Mouse (Mus musculus) thymus, postnatal 0 days (tissue): Measurements from ENCODE around the gene Bcat2. TPM values are rescaled to one million over a fixed set of nuclear protein-coding genes. Genes with fewer than 3 reads are reported as not detected.

Source experiments
- DNase-seq: peaks from one replicate; pipeline ENCODE4 v3.0.0-alpha.2; 2015; ENCODE audit warnings: low spot score
- polyA plus RNA-seq: library from polyadenylated mRNA; unstranded; fragments of >200 nt; fragmentation: Nextera tagmentation; extraction: Ambion mirVana; gene quantifications from 2 replicates; pipeline ENCODE4 v1.2.1, GENCODE M21; 2015

The Bcat2 gene
- polyA plus RNA-seq, 1 experiment from 2014 or later, result 86.5 TPM

GRCm38 (mm10) chr7:45626571-45627076 is 56.7 kb downstream of the Bcat2 start:
- no peak for DNase-seq

DNA sequence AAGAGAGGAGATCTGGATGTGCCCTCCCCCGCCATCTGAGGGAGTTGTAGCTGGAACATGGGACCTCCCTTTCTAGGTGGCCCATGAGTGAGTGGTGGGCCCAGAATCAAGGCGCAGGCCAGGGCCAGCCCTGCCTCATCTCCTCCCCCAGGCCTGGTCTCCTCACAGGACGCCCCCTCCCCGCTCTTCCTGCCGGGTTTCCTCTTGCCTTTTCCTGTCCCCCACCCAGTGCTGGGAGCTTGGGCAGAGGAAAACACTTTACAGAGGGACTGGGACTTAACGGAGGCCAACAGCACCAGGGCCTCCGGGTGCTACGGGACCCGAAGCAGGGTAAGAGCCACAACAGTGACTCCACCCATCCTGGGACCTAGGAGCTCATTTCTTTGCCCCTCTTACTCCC is 57.3 kb downstream of the Bcat2 start, which contains the start of gene Rasip1:
TSS of gene Rasip1 (plus strand) at position 228 of the 400 bp plus-strand sequence.
- DNase-seq, result no peak

DNA sequence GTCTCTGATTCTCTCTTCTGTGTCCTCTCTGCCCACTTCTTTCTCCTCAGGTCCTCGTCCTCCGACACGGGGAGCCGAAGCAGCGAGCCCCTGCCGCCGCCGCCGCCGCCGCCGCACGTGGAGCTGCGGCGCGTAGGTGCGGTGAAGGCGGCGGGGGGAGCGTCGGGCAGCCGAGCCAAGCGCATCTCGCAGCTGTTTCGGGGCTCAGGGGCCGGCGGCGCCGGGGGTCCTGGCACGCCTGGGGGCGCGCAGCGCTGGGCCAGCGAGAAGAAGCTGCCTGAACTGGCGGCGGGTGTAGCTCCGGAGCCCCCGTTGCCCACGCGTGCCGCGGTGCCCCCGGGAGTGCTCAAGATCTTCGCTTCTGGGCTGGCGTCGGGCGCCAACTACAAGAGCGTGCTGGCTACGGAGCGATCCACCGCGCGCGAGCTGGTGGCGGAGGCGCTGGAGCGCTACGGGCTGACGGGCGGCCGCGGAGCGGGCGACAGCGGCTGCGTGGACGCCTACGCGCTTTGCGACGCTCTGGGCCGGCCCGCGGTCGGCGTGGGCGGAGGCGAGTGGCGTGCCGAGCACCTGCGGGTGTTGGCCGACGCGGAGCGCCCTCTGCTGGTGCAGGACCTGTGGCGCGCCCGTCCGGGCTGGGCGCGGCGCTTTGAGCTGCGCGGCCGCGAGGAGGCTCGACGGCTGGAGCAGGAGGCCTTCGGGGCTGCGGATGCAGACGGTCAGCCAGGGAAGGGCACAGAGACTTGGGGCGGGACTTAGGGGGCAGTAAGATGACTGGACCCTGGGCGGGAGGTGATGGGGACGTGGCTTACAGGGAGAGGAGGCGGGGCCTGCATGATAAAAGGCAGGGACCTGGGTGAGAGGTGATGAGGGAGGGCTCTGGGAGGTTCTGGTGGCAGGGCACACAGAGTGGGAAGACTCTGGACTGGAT is 58.7 kb downstream of the Bcat2 start:
- peak; percentile 83 for DNase-seq

DNA sequence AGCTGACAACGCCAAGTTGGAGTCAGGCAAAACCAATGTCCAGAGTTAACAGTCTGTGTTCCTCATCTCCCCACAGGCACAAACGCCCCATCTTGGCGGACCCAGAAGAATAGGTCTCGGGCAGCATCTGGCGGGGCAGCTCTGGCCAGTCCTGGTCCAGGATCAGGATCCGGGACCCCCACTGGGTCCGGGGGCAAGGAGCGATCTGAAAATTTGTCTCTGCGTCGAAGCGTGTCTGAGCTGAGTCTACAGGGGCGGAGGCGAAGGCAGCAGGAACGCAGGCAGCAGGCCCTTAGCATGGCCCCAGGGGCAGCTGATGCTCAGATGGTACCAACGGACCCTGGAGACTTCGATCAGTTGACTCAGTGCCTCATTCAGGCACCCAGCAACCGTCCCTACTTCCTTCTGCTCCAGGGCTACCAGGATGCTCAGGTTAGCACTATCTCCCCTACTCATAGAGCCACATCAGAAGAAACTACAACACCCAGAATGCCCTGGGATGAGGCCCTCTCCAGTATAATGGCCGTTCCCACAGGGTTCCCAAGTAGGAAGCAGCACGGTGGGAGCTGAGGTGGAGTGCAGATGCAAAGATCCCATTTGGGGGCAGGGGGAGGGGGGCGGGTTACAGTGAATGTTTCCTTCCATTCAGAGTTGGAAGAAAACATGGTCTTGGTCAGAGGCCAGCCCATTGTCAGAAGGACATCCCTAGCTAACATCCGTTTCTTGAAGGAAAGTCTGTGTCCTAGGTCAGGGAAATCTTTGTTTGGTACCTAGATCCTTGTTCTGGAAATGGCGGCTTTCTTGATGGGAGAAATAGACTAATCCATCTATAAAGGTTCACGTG is 60.3 kb downstream of the Bcat2 start:
- no peak for DNase-seq

DNA sequence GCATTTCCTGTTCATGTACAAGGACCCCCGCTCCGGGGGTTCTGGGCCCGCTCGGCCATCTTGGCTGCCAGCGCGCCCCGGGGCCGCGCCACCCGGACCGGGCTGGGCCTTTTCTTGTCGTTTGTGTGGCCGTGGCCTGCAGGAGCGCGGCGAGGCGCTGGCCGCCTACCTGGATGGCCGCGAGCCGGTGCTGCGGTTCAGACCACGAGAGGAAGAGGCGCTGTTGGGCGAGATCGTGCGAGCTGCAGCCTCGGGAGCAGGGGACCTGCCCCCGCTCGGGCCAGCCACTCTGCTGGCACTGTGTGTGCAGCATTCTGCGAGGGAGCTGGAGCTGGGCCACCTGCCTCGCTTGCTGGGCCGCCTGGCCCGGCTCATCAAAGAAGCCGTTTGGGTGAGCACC is 62.5 kb downstream of the Bcat2 start:
- DNase-seq, result no peak

- DNase-seq, result peak; percentile 35
These were observed 65.2 kb downstream of the Bcat2 start for GRCm38 (mm10) chr7:45634946-45635681.

DNA sequence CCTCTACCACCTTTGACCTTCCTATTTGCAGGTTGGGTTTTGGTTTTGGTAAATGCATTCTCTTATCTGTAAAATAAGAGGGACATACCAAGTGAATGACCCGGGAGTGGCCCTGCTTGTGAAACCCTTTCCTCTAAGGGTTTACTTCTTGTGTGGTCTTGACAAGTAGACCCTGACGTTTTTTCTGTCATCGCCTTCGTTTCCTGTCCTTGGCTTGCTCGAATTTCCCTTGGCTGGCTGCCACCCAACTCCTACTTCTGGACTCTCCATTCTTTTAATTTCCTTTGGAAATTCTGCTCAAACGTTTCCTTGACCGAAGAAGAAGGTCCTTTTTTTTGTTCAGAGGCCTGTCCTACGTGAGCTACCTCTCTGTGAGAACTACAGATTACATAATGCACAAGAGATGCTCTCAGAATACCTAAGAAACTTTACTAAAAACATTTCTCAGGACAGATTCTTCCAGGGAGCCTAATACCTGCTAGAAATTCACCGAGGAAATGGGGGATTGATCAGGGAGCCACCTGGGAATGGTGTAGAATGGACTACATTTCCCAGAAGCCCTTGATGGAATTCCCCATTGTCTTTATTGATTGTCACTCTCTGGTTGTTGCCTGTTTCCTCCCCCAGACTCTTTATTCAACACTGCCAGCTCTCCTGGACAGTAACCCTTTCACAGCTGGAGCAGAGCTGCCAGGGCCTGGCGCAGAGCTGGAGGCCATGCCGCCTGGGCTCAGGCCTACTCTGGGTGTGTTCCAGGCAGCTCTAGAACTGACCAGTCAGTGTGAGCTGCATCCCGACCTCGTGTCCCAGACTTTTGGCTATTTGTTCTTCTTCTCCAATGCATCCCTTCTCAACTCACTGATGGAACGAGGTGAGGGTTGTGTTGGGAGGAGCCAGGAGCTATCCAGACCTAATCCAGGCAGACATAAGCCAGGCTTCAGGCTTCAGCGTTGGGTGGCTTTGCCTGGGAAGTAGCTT is 66.0 kb downstream of the Bcat2 start:
- DNase-seq, result no peak

GRCm38 (mm10) chr7:45637710-45638109 is 67.8 kb downstream of the Bcat2 start:
- no peak for DNase-seq

DNA sequence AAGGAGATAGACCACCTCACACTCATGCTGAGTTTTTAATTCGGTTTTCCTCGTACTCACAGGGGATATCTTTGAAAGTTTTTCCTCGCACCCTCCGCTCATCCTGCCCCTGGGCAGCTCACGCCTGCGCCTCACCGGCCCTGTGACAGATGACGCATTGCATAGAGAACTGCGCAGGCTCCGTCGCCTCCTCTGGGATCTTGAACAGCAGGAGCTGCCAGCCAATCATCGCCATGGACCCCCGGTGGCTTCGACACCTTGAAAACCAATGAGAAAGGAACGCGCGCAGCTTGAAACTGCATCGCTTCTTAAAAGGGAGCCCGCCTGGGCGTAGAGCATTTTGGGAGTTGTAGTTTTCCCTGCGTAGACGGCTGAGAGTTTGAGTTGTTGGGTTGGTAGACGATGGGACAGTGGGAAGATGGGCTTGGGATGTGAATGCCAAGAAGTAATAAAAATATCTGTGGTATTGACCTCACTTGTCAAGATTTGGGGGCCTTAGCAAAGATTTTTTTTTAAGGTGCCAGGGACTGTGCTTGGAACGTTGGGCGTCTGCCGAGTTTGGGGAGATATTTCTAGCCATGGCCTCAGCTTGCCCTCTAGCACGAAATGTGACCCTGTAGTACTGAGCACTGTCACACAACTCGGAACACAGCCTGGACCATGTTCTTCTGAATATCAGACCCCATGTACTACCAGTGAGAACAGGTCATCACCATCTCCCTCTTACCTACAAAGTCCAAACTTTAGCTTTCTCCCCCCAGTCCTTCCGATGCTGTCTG is 68.9 kb downstream of the Bcat2 start:
- peak; percentile 52 for DNase-seq

Other genes with a start within 250 kb of the Bcat2 start
- 4.9 and 5.2 TPM in 2 replicates for gene Trpm4, start 236.4 kb upstream of the Bcat2 start, polyA plus RNA-seq
- 0.08 and 0.09 TPM in 2 replicates for gene Hrc, start 234.9 kb upstream of the Bcat2 start, polyA plus RNA-seq
- 0.27 and 0.49 TPM in 2 replicates for gene Ppfia3, start 203.1 kb upstream of the Bcat2 start, polyA plus RNA-seq
- 0.49 and 0.79 TPM in 2 replicates for gene Lin7b, start 199.6 kb upstream of the Bcat2 start, polyA plus RNA-seq
- gene Snrnp70, start 174.4 kb upstream of the Bcat2 start, polyA plus RNA-seq, result 198 and 222 TPM in 2 replicates
- gene Kcna7, start 164.5 kb upstream of the Bcat2 start, polyA plus RNA-seq, result 0.14 and 0.34 TPM in 2 replicates
- gene Ntf5, start 156.5 kb upstream of the Bcat2 start, polyA plus RNA-seq, result 3.9 and 4.2 TPM in 2 replicates
- gene Lhb, start 149.3 kb upstream of the Bcat2 start, polyA plus RNA-seq, result not detected in 2 replicates
- 9.4 and 10.5 TPM in 2 replicates for gene Gys1, start 135.3 kb upstream of the Bcat2 start, polyA plus RNA-seq
- 129 and 143 TPM in 2 replicates for gene Ruvbl2, start 132.1 kb upstream of the Bcat2 start, polyA plus RNA-seq
- 3,702 and 3,772 TPM in 2 replicates for gene Ftl1, start 110.3 kb upstream of the Bcat2 start, polyA plus RNA-seq
- gene Bax, start 103.3 kb upstream of the Bcat2 start, polyA plus RNA-seq, result 177 and 178 TPM in 2 replicates
- 2.6 and 2.8 TPM in 2 replicates for gene Tulp2, start 88.3 kb upstream of the Bcat2 start, polyA plus RNA-seq
- not detected in 2 replicates for gene Gm45808, start 83.3 kb upstream of the Bcat2 start, polyA plus RNA-seq
- 1.1 and 1.5 TPM in 2 replicates for gene Dhdh, start 81.3 kb upstream of the Bcat2 start, polyA plus RNA-seq
- gene Nucb1, start 59.7 kb upstream of the Bcat2 start, polyA plus RNA-seq, result 110 and 111 TPM in 2 replicates
- gene Ppp1r15a, start 43.9 kb upstream of the Bcat2 start, polyA plus RNA-seq, result 16.2 and 17.2 TPM in 2 replicates
- gene Plekha4, start 43.8 kb upstream of the Bcat2 start, polyA plus RNA-seq, result 3.3 and 4.6 TPM in 2 replicates
- gene Hsd17b14, start 15.3 kb upstream of the Bcat2 start, polyA plus RNA-seq, result 1.1 and 1.2 TPM in 2 replicates
- 17.5 and 20.5 TPM in 2 replicates for gene Fgf21, start 45.3 kb downstream of the Bcat2 start, polyA plus RNA-seq
- 1.4 and 3.2 TPM in 2 replicates for gene Fut1, start 47.1 kb downstream of the Bcat2 start, polyA plus RNA-seq
- gene Izumo1, start 51.7 kb downstream of the Bcat2 start, polyA plus RNA-seq, result 0.08 and 0.16 TPM in 2 replicates
- 2.9 and 4.4 TPM in 2 replicates for gene Rasip1, start 57.3 kb downstream of the Bcat2 start, polyA plus RNA-seq
- 1.6 and 1.9 TPM in 2 replicates for gene Mamstr, start 69.8 kb downstream of the Bcat2 start, polyA plus RNA-seq
- gene Fut2, start 96.2 kb downstream of the Bcat2 start, polyA plus RNA-seq, result 0.44 and 0.52 TPM in 2 replicates
- gene Ntn5, start 113.9 kb downstream of the Bcat2 start, polyA plus RNA-seq, result 0.73 and 0.76 TPM in 2 replicates
- 0.30 and 0.53 TPM in 2 replicates for gene Sec1, start 124.2 kb downstream of the Bcat2 start, polyA plus RNA-seq
- gene Car11, start 129.7 kb downstream of the Bcat2 start, polyA plus RNA-seq, result 0.35 and 0.36 TPM in 2 replicates
- 10.6 and 13.4 TPM in 2 replicates for gene Dbp, start 134.9 kb downstream of the Bcat2 start, polyA plus RNA-seq
- 1,315 and 1,426 TPM in 2 replicates for gene Rpl18, start 145.3 kb downstream of the Bcat2 start, polyA plus RNA-seq
- gene Sphk2, start 147.8 kb downstream of the Bcat2 start, polyA plus RNA-seq, result 19.8 and 21.8 TPM in 2 replicates
- gene Fam83e, start 151.1 kb downstream of the Bcat2 start, polyA plus RNA-seq, result 0.50 and 0.66 TPM in 2 replicates
- gene Spaca4, start 155.7 kb downstream of the Bcat2 start, polyA plus RNA-seq, result not detected in 2 replicates
- gene Lmtk3, start 213.6 kb downstream of the Bcat2 start, polyA plus RNA-seq, result not detected in 2 replicates
- gene Sult2b1, start 214.5 kb downstream of the Bcat2 start, polyA plus RNA-seq, result 4.1 and 5.8 TPM in 2 replicates
- gene Cyth2, start 244.4 kb downstream of the Bcat2 start, polyA plus RNA-seq, result 96.3 and 98.0 TPM in 2 replicates